Mouse (Mus musculus) midbrain, postnatal 0 days (tissue): ENCODE measurements around the gene Olfr49. TPM values are rescaled to one million over a fixed set of nuclear protein-coding genes. Genes with fewer than 3 reads are reported as not detected.

Experiments used
- ATAC-seq: fragments of 200-750 bp; cut with Nextera tagmentation; 2 replicates; pipeline ENCODE4 v1.8.0; 2017; ENCODE audit warnings: moderate number of reproducible peaks, mild to moderate bottlenecking, moderate TSS enrichment, moderate library complexity; ENCODE audit not compliant: low FRiP score
- DNase-seq: peaks from one replicate; pipeline ENCODE4 v3.0.0-alpha.2; 2015; ENCODE audit warnings: low spot score
- H3K27ac ChIP-seq: fragments of 300-500 bp; sonication (generic); 2 replicates; pipeline ENCODE4 v1.5.1; 2014; ENCODE audit warnings: low read depth, mild to moderate bottlenecking, low read length, mixed read lengths
- H3K27me3 ChIP-seq: fragments of 300-500 bp; sonication (generic); 2 replicates; pipeline ENCODE4 v1.6.1; 2014; ENCODE audit warnings: low read length, control low read depth, mixed read lengths; ENCODE audit not compliant: insufficient read depth
- H3K36me3 ChIP-seq: fragments of 300-500 bp; sonication (generic); 2 replicates; pipeline ENCODE4 v1.6.1; 2014; ENCODE audit warnings: low read length, control low read depth, mixed read lengths; ENCODE audit not compliant: insufficient read depth
- H3K4me1 ChIP-seq: fragments of 300-500 bp; sonication (generic); 2 replicates; pipeline ENCODE4 v1.6.1; 2014; ENCODE audit warnings: mild to moderate bottlenecking, control low read depth, antibody characterized with exemption, low read length, mixed read lengths; ENCODE audit not compliant: insufficient read depth
- H3K4me2 ChIP-seq: fragments of 300-500 bp; sonication (generic); 2 replicates; pipeline ENCODE4 v1.6.1; 2014; ENCODE audit warnings: low read depth, mild to moderate bottlenecking, low read length, mixed read lengths; ENCODE audit not compliant: poor library complexity, severe bottlenecking
- H3K4me3 ChIP-seq: fragments of 300-500 bp; sonication (generic); 2 replicates; pipeline ENCODE4 v1.5.1; 2014; ENCODE audit warnings: low read depth, mild to moderate bottlenecking, low read length, moderate library complexity
- H3K9ac ChIP-seq: fragments of 300-500 bp; sonication (generic); replicated peaks from 2 replicates; pipeline ENCODE4 v1.6.1; 2014; ENCODE audit warnings: mild to moderate bottlenecking, low read length, moderate library complexity, mixed read lengths; ENCODE audit not compliant: poor library complexity, severe bottlenecking
- H3K9me3 ChIP-seq: fragments of 300-500 bp; sonication (generic); 2 replicates; pipeline ENCODE4 v1.6.1; 2016; ENCODE audit warnings: low read length, control low read depth
- CTCF ChIP-seq: IDR thresholded peaks from 2 replicates; pipeline ENCODE4 v1.5.1; 2016; ENCODE audit warnings: antibody characterized with exemption, mild to moderate bottlenecking
- WGBS: fragments of 180-500 bp; shearing (Covaris S2); extraction: QIAGEN DNeasy Blood & Tissue Kit; methylation state at CpG from one replicate; pipeline ENCODE4 v1.1.7; 2014; 5-methylcytosine and 5-hydroxymethylcytosine counted together
- polyA plus RNA-seq: library from polyadenylated mRNA; unstranded; fragments of >200 nt; fragmentation: Nextera tagmentation; extraction: Ambion mirVana; gene quantifications from 2 replicates; pipeline ENCODE4 v1.2.1, GENCODE M21; 2015
- total RNA-seq: library from RNA; depleted of rRNA; stranded (reverse); fragments of >200 nt; gene quantifications from 2 replicates; pipeline ENCODE4 v1.2.3, GENCODE M21; 2014; rRNA removed

The Olfr49 gene
- total and polyA plus RNA-seq, 2 experiments from 2014 or later: not detected

- ATAC-seq (no peak), DNase-seq (no peak)
- H3K27ac ChIP-seq: peak overlapping the region; percentile 74
- H3K27me3 ChIP-seq: no peaks in the 10 kb centered on the region
- H3K9ac ChIP-seq: peak overlapping the region; percentile 44; the same call in 1 of the 2 replicates
- 3% methylated on average over 7 of the region's 7 CpGs for WGBS
- H3K4me2 ChIP-seq: peak overlapping the region; percentile 45
- H3K9me3 ChIP-seq: no peaks in the 10 kb centered on the region
- H3K4me1 ChIP-seq: peaks cover 8% of the 10 kb centered on the region; the same call in 1 of the 2 replicates
- H3K36me3 ChIP-seq: no peaks in the 10 kb centered on the region
- peak overlapping the region; percentile 29; the same call in 1 of the 2 replicates for H3K4me3 ChIP-seq
- no peak for TF ChIP-seq CTCF
These were observed 56.2 kb downstream of the Olfr49 start for GRCm38 (mm10) chr14:54228501-54228900.

Other genes starting within 250 kb of the Olfr49 start
- 240 and 263 TPM in 2 replicates for gene Dad1, start 30.8 kb downstream of the Olfr49 start, total RNA-seq
- gene Dad1, start 30.8 kb downstream of the Olfr49 start, polyA plus RNA-seq: 374 and 394 TPM in 2 replicates
- 75.7 and 87.8 TPM in 2 replicates for gene Abhd4, start 30.8 kb downstream of the Olfr49 start, total RNA-seq
- 56.4 and 67.6 TPM in 2 replicates for gene Abhd4, start 30.8 kb downstream of the Olfr49 start, polyA plus RNA-seq
- gene Oxa1l, start 75.9 kb upstream of the Olfr49 start, total RNA-seq: 89.2 and 93.9 TPM in 2 replicates
- 68.5 and 71.7 TPM in 2 replicates for gene Oxa1l, start 75.9 kb upstream of the Olfr49 start, polyA plus RNA-seq
- 3.9 and 7.7 TPM in 2 replicates for gene Slc7a7, start 132.8 kb upstream of the Olfr49 start, total RNA-seq
- 2.4 and 2.9 TPM in 2 replicates for gene Slc7a7, start 132.8 kb upstream of the Olfr49 start, polyA plus RNA-seq
- gene Mrpl52, start 142.0 kb upstream of the Olfr49 start, total RNA-seq: 98.6 and 104 TPM in 2 replicates
- 296 and 303 TPM in 2 replicates for gene Mrpl52, start 142.0 kb upstream of the Olfr49 start, polyA plus RNA-seq
- gene Mmp14, start 146.7 kb upstream of the Olfr49 start, total RNA-seq: 46.4 and 48.9 TPM in 2 replicates
- 40.6 and 41.8 TPM in 2 replicates for gene Mmp14, start 146.7 kb upstream of the Olfr49 start, polyA plus RNA-seq
- gene Lrp10, start 179.2 kb upstream of the Olfr49 start, total RNA-seq: 40.2 and 42.1 TPM in 2 replicates
- 29.7 and 31.9 TPM in 2 replicates for gene Lrp10, start 179.2 kb upstream of the Olfr49 start, polyA plus RNA-seq
- gene Rem2, start 191.2 kb upstream of the Olfr49 start, total RNA-seq: 35.6 and 47.4 TPM in 2 replicates
- 33.0 and 34.0 TPM in 2 replicates for gene Rem2, start 191.2 kb upstream of the Olfr49 start, polyA plus RNA-seq
- gene Prmt5, start 232.6 kb upstream of the Olfr49 start, total RNA-seq: 79.6 and 92.9 TPM in 2 replicates
- gene Prmt5, start 232.6 kb upstream of the Olfr49 start, polyA plus RNA-seq: 83.4 and 85.2 TPM in 2 replicates